ENCODE assay signal across 33 mouse cellular contexts in the genomic region with DNA sequence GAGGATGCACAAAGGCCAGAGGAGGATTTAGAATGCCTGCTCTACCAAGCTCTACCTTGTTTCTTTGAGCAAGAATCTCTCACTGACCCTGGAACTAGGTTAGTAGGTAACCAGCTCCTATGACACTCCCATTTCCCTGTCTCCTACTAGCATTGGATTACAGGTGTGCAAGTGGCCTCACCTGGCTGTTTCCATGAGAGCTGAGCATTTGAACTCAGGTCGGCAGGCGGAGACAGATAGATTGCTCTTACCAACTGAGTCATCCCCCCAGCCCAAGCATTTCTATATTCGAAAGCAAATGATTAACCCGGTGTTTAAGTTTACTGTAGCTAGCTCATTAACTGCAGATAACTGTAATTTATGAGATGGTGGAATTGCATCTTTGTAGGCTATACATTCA.
"Had no signal": no experiment of that assay in that cellular context is flagged by ENCODE, and none has a peak within 500 bp of the region (broad histone marks: within the 10 kb centered on the region; RNA-seq: fewer than 3 reads in every experiment).

No protein-coding gene starts in this region.

- H3K4me2 ChIP-seq: heart, embryonic 11.5 days; heart, embryonic 12.5 days; heart, embryonic 13.5 days; heart, embryonic 15.5 days; hindbrain, embryonic 12.5 days; hindbrain, embryonic 13.5 days; hindbrain, embryonic 14.5 days; hindbrain, embryonic 15.5 days; kidney, embryonic 15.5 days had no signal

- H3K27ac ChIP-seq: heart, embryonic 10.5 days; heart, embryonic 13.5 days; heart, embryonic 15.5 days; hindbrain, embryonic 10.5 days; hindbrain, embryonic 12.5 days; hindbrain, embryonic 13.5 days; hindbrain, embryonic 14.5 days; hindbrain, embryonic 15.5 days; hindbrain, postnatal 0 days; kidney, embryonic 15.5 days; kidney, postnatal 0 days; layer of hippocampus, adult 2 months; left cerebral cortex, adult 2 months had no signal

- H3K36me3 ChIP-seq: heart, embryonic 10.5 days; heart, embryonic 12.5 days; heart, embryonic 13.5 days; heart, embryonic 15.5 days; hindbrain, embryonic 10.5 days; hindbrain, embryonic 12.5 days; hindbrain, embryonic 13.5 days; hindbrain, embryonic 15.5 days; kidney, embryonic 15.5 days had no signal

- ATAC-seq: hindbrain, embryonic 16.5 days; hindbrain, postnatal 0 days; inflammation-experienced regulatory T-cells, adult 6 months had no signal

- H3K9ac ChIP-seq: heart, embryonic 12.5 days; heart, embryonic 13.5 days; heart, embryonic 15.5 days; hindbrain, embryonic 12.5 days; hindbrain, embryonic 13.5 days; hindbrain, embryonic 14.5 days; hindbrain, embryonic 15.5 days; kidney, embryonic 15.5 days had no signal

- H3K27me3 ChIP-seq: heart, embryonic 12.5 days; heart, embryonic 13.5 days; heart, embryonic 15.5 days; hindbrain, embryonic 12.5 days; hindbrain, embryonic 13.5 days; hindbrain, embryonic 15.5 days; kidney, embryonic 15.5 days had no signal

- H3K9me3 ChIP-seq: heart, embryonic 10.5 days; heart, embryonic 12.5 days; heart, embryonic 13.5 days; heart, embryonic 15.5 days; hindbrain, embryonic 10.5 days; hindbrain, embryonic 12.5 days; hindbrain, embryonic 13.5 days; hindbrain, embryonic 15.5 days; kidney, embryonic 15.5 days had no signal

- H3K4me1 ChIP-seq: heart, embryonic 10.5 days; heart, embryonic 12.5 days; heart, embryonic 13.5 days; heart, embryonic 15.5 days; hindbrain, embryonic 10.5 days; hindbrain, embryonic 12.5 days; hindbrain, embryonic 13.5 days; hindbrain, embryonic 15.5 days; kidney, embryonic 15.5 days had no signal

- DNase-seq: heart, postnatal 10 days; heart, postnatal 14 days; heart, postnatal 36 days; heart, postnatal 4 days; kidney, adult 11 months; kidney, adult 18-20 months; kidney, adult 2 months; kidney, adult 8-10 months; kidney, adult 9 months; kidney, postnatal 10 days; kidney, postnatal 14 days; kidney, postnatal 25 days; kidney, postnatal 36 days; kidney, postnatal 4 days; layer of hippocampus, adult 9-11 months; layer of hippocampus, postnatal 36 days had no signal

- H3K4me3 ChIP-seq: heart, embryonic 10.5 days; heart, embryonic 12.5 days; heart, embryonic 13.5 days; heart, embryonic 15.5 days; hindbrain, embryonic 10.5 days; hindbrain, embryonic 12.5 days; hindbrain, embryonic 13.5 days; hindbrain, embryonic 15.5 days; kidney, embryonic 15.5 days; layer of hippocampus, adult 2 months; left cerebral cortex, adult 2 months had no signal
